Mouse (Mus musculus) C2C12 (cell line): ENCODE measurements around the gene Ftsj1.

Experiments
- CTCF ChIP-seq: IDR thresholded peaks from one replicate; pipeline ENCODE4 v1.5.1; 2011; ENCODE audit not compliant: control insufficient read depth, insufficient read depth, insufficient read length
- MYOD1 ChIP-seq: IDR thresholded peaks from one replicate; pipeline ENCODE4 v1.6.1; 2011; ENCODE audit warnings: low read depth; ENCODE audit not compliant: control insufficient read depth, insufficient read length

DNA sequence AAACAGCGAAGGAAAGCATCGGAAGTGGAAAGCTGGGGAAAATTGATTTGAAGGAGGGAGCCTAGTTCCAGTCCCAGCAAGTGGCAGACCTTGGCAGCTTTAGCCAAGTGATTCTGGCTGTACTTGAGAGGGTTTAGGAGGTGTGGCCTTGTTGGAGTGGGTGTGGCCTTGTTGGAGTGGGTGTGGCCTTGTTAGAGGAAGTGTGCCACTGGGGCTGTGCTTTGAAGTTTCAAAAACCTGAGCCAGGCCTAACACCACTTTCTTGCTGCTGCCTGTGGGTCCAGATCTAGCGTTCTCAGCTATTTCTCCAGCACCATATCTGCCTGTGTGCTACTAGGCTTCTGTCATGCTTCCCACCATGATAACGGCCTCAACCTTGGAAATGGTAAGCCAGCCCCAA is 21.9 kb downstream of the Ftsj1 start:
- TF ChIP-seq CTCF (no peak), MYOD1 (no peak)
